ENCODE assay signal across 8 mouse cellular contexts in the genomic region with DNA sequence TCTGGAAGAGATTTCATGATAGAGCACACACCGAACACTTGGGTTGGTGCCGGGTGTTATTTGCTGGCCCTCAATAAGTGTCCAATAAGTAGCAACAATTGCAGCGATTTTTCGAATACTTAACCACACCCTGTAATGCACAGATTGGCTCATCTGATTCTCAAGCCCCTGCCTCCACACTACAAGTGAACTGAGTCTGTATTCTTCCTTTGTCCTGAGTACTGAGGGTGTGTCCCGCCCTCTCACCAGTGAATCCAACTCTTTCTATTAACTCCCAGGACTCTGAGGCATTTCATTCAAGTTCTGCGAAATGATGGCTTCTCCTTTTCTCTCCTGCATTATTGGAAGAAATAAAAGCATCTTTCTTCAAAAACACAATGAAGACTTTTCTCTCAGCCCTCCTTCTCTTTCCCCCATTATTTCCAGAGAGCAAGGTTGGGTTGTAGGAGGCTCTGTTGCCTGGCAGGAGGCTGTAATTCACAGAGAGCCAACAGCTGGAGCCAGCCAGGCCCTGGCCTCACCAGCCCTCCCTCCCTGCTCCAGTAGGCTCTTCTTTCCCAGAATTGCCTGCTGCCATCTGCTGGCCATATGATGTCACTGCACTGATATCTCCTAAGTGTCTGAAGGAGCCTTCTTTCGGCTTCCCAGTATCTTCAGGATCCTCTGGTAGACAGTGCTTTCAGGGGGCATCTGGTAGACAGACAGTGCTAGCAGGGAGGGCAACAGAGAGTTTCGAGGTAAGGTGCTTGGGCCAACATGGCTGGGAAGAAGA. TPM values are rescaled to one million over a fixed set of nuclear protein-coding genes. Genes with fewer than 3 reads are reported as not detected.
DNase-seq lines count a peak whose midpoint lies in the region; ATAC-seq and TF ChIP-seq lines count a peak whose summit lies in the region.

No protein-coding gene starts in this region.

- TF ChIP-seq POLR2A in embryonic fibroblast, embryonic 13.5 days (IDR thresholded peaks at IDR 0.05; ENCODE audit: low read depth, low read length), result no peak

- no peaks in the 10 kb centered on the region for H3K36me3 ChIP-seq in heart, embryonic 11.5 days (ENCODE audit: control insufficient read depth, insufficient read depth, low read length)
- H3K36me3 ChIP-seq in kidney, embryonic 15.5 days, result no peaks in the 10 kb centered on the region
- H3K36me3 ChIP-seq in limb, embryonic 15.5 days, result no peaks in the 10 kb centered on the region

- peaks cover 2% of the 10 kb centered on the region; the same call in 1 of the 2 replicates for H3K9me3 ChIP-seq in heart, embryonic 11.5 days (replicated peaks; ENCODE audit: control insufficient read depth, low read length)
- no peaks in the 10 kb centered on the region for H3K9me3 ChIP-seq in kidney, embryonic 15.5 days (replicated peaks)
- no peaks in the 10 kb centered on the region for H3K9me3 ChIP-seq in limb, embryonic 15.5 days

- no peak overlapping the region for H3K9ac ChIP-seq in heart, embryonic 11.5 days (ENCODE audit: low read depth, low read length)
- H3K9ac ChIP-seq in kidney, embryonic 15.5 days, result no peak overlapping the region
- no peak overlapping the region for H3K9ac ChIP-seq in limb, embryonic 15.5 days

- no peak overlapping the region for H3K27ac ChIP-seq in embryonic fibroblast, embryonic 13.5 days (ENCODE audit: insufficient read depth, low read length)
- H3K27ac ChIP-seq in heart, embryonic 11.5 days (ENCODE audit: low read depth, low read length), result no peak overlapping the region
- H3K27ac ChIP-seq in kidney, embryonic 15.5 days, result 0 out of 2 replicates have a peak overlapping the region, but pooled peaks have one; percentile 6
- H3K27ac ChIP-seq in limb, embryonic 15.5 days, result peak overlapping the region; percentile 72

- peak; percentile 42; the same call in 1 of the 2 replicates for ATAC-seq in heart, embryonic 11.5 days (replicated peaks; ENCODE audit: insufficient number of reproducible peaks, low FRiP score, low TSS enrichment)
- ATAC-seq in kidney, embryonic 15.5 days (replicated peaks; ENCODE audit: low FRiP score), result peak; percentile 59
- ATAC-seq in limb, embryonic 15.5 days (ENCODE audit: insufficient number of reproducible peaks, low FRiP score, low TSS enrichment, low read depth), result peak; percentile 62; the same call in 1 of the 2 replicates

- no peaks in the 10 kb centered on the region for H3K27me3 ChIP-seq in heart, embryonic 11.5 days (ENCODE audit: control insufficient read depth, insufficient read depth, low read length)
- no peaks in the 10 kb centered on the region for H3K27me3 ChIP-seq in kidney, embryonic 15.5 days
- H3K27me3 ChIP-seq in limb, embryonic 15.5 days, result no peaks in the 10 kb centered on the region

- peaks cover 3% of the 10 kb centered on the region; the same call in 1 of the 2 replicates for H3K4me1 ChIP-seq in embryonic fibroblast, embryonic 13.5 days (ENCODE audit: control insufficient read depth, insufficient read depth, low read length)
- peaks cover 8% of the 10 kb centered on the region; the same call in 1 of the 2 replicates for H3K4me1 ChIP-seq in heart, embryonic 11.5 days (ENCODE audit: control insufficient read depth, insufficient read depth, low read length)
- H3K4me1 ChIP-seq in kidney, embryonic 15.5 days, result peaks cover 45% of the 10 kb centered on the region
- peaks cover 36% of the 10 kb centered on the region for H3K4me1 ChIP-seq in limb, embryonic 15.5 days

- peak; percentile 76 for DNase-seq in B cell, adult 2 months
- DNase-seq in brain, adult 2 months (ENCODE audit: low read depth, low spot score), result peak; percentile 92
- DNase-seq in monocyte, adult 2 months (ENCODE audit: low read depth in 1 of 2, low spot score in 2 of 2), result peak; percentile 26 to 50
- DNase-seq in spleen, postnatal 14 days (ENCODE audit: low spot score in 2 of 2), result peak; percentile 66 to 79

- 79% methylated on average over 8 of the region's 8 CpGs for WGBS in heart, embryonic 11.5 days (ENCODE audit: insufficient replicate concordance)
- 67% methylated on average over 8 of the region's 8 CpGs for WGBS in kidney, embryonic 15.5 days
- 68% methylated on average over 8 of the region's 8 CpGs for WGBS in limb, embryonic 15.5 days

- peak; percentile 87 for TF ChIP-seq CTCF in embryonic fibroblast, embryonic 13.5 days (IDR thresholded peaks at IDR 0.05; ENCODE audit: borderline replicate concordance, insufficient read depth, low read length)

- no peak overlapping the region for H3K4me3 ChIP-seq in embryonic fibroblast, embryonic 13.5 days (ENCODE audit: insufficient read depth, low read length)
- H3K4me3 ChIP-seq in heart, embryonic 11.5 days (ENCODE audit: low read depth, low read length), result no peak overlapping the region
- H3K4me3 ChIP-seq in kidney, embryonic 15.5 days (replicated peaks), result no peak overlapping the region
- H3K4me3 ChIP-seq in limb, embryonic 15.5 days, result no peak overlapping the region

- peak overlapping the region; percentile 9; the same call in 1 of the 2 replicates for H3K4me2 ChIP-seq in heart, embryonic 11.5 days
- H3K4me2 ChIP-seq in kidney, embryonic 15.5 days, result no peak overlapping the region
- H3K4me2 ChIP-seq in limb, embryonic 15.5 days, result no peak overlapping the region

RNA-seq across cellular contexts. Expression of a gene that starts 46.7 kb away (rescaled TPM):
- polyA plus RNA-seq in embryonic fibroblast, embryonic 13.5 days (2011; ENCODE audit: insufficient read length, low read depth, missing spikeins), result 653 and 674 TPM in 2 replicates
- polyA plus RNA-seq in heart, embryonic 11.5 days (2014; fragmentation: Nextera tagmentation; extraction: Ambion mirVana), result 339 and 350 TPM in 2 replicates
- 618 and 674 TPM in 2 replicates for polyA plus RNA-seq in kidney, embryonic 15.5 days (2015; fragmentation: Nextera tagmentation; extraction: Ambion mirVana)
- 689 and 692 TPM in 2 replicates for polyA plus RNA-seq in limb, embryonic 15.5 days (2015; fragmentation: Nextera tagmentation; extraction: Ambion mirVana)

RNA-seq across cellular contexts. Expression of a gene that starts 46.9 kb away (rescaled TPM):
- polyA plus RNA-seq in embryonic fibroblast, embryonic 13.5 days (2011; ENCODE audit: insufficient read length, low read depth, missing spikeins), result 75.7 and 83.7 TPM in 2 replicates
- 7.3 and 7.9 TPM in 2 replicates for polyA plus RNA-seq in heart, embryonic 11.5 days (2014; fragmentation: Nextera tagmentation; extraction: Ambion mirVana)
- 12.5 and 13.0 TPM in 2 replicates for polyA plus RNA-seq in kidney, embryonic 15.5 days (2015; fragmentation: Nextera tagmentation; extraction: Ambion mirVana)
- polyA plus RNA-seq in limb, embryonic 15.5 days (2015; fragmentation: Nextera tagmentation; extraction: Ambion mirVana), result 10.1 and 13.5 TPM in 2 replicates

Comparison
In these comparisons a context has a peak if more than half of its experiments do, and no peak if none do; other contexts are left out.
1. DNase-seq: peak in every context shown above with its lines; median percentile 92 in brain, adult 2 months; 76 in B cell, adult 2 months; 72 in spleen, postnatal 14 days; 38 in monocyte, adult 2 months.
2. H3K27ac ChIP-seq: peak in kidney, embryonic 15.5 days (single experiment) and limb, embryonic 15.5 days (single experiment); none in embryonic fibroblast, embryonic 13.5 days (single experiment) and heart, embryonic 11.5 days (single experiment).
3. Peak in every context shown above with its lines, with median percentiles within 50 percentile points of each other: ATAC-seq.